Mouse (Mus musculus) heart, adult 2 months (tissue): Measurements from ENCODE around the gene Pigu.
A peak's percentile ranks its signal among the peaks of the same experiment; 100 is the strongest.

Experiments
- CTCF ChIP-seq: fragments of 200-600 bp; IDR thresholded peaks from 2 replicates; pipeline ENCODE4 v1.8.1; 2022; ENCODE audit warnings: antibody characterized with exemption, mild to moderate bottlenecking, moderate library complexity
- EP300 ChIP-seq: fragments of 200-500 bp; IDR thresholded peaks from 2 replicates; pipeline ENCODE4 v1.6.1; 2011; ENCODE audit warnings: low read depth, low read length, control low read depth; ENCODE audit not compliant: insufficient read depth
- POLR2A ChIP-seq: fragments of 200-500 bp; IDR thresholded peaks from 2 replicates; pipeline ENCODE4 v1.6.1; 2011; ENCODE audit warnings: mild to moderate bottlenecking, low read depth, low read length, control low read depth; ENCODE audit not compliant: insufficient read depth

DNA sequence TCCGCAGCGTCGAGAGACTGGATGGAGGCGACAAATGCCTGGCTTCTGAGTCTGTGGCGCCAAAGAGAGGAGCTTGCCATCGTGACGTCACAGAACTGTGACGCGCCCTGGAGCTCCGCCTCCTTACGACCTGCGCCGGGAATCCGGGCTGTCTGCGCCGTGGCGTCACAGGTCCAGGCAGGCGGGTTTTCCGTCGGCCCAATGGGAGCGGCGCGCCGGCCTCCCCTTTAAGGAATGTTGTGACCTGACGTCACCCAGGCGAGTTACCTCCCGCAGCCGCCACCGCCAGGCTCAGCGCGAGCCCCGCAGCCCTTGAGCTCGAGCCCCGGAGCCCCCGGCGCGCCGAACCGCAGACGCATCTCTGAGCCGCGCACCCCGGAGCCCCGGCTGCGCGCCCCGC lies 81.0 kb downstream of the Pigu start, which contains the start of gene Map1lc3a:
- no peak; the same call in 1 of the 2 replicates for TF ChIP-seq CTCF
- TF ChIP-seq POLR2A, result peak; percentile 67; the same call in 1 of the 2 replicates
- no peak for TF ChIP-seq EP300
